ENCODE assay signal across 11 mouse cellular contexts in genomic region chr1:177623735-177624134, GRCm38 (mm10).
A peak's percentile ranks its signal among the peaks of the same experiment; 100 is the strongest.
DNase-seq lines count a peak whose midpoint lies in the region; ATAC-seq and TF ChIP-seq lines count a peak whose summit lies in the region.
"Had no signal": no experiment of that assay in that cellular context is flagged by ENCODE, and none has a peak within 500 bp of the region (broad histone marks: within the 10 kb centered on the region; RNA-seq: fewer than 3 reads in every experiment).

No protein-coding gene starts in this region.

- TF ChIP-seq CTCF in lung, postnatal 0 days (IDR thresholded peaks at IDR 0.05), result no peak
- TF ChIP-seq CTCF in layer of hippocampus, adult 2 months (conservative IDR thresholded peaks at IDR 0.05), result no peak

- TF ChIP-seq EP300 in lung, postnatal 0 days (IDR thresholded peaks at IDR 0.05), result no peak

- no peak overlapping the region for H3K9ac ChIP-seq in heart, embryonic 11.5 days (ENCODE audit: low read depth, low read length)
- no peak overlapping the region for H3K9ac ChIP-seq in lung, postnatal 0 days (replicated peaks; ENCODE audit: low read depth)
- no peak overlapping the region for H3K9ac ChIP-seq in intestine, embryonic 15.5 days
- H3K9ac ChIP-seq: hindbrain, embryonic 15.5 days; liver, embryonic 15.5 days had no signal

- 64% methylated on average over 6 of the region's 6 CpGs for WGBS in heart, embryonic 11.5 days (ENCODE audit: insufficient replicate concordance)
- 74% methylated on average over 6 of the region's 6 CpGs for WGBS in lung, postnatal 0 days
- 70% methylated on average over 6 of the region's 6 CpGs for WGBS in intestine, embryonic 15.5 days

- intact Hi-C loops in heart, postnatal 14 days (cut with DNase I), result no loop called here

- no peaks in the 10 kb centered on the region for H3K9me3 ChIP-seq in heart, embryonic 11.5 days (replicated peaks; ENCODE audit: control insufficient read depth, low read length)
- no peaks in the 10 kb centered on the region for H3K9me3 ChIP-seq in lung, postnatal 0 days (ENCODE audit: low read length)
- H3K9me3 ChIP-seq in intestine, embryonic 15.5 days, result no peaks in the 10 kb centered on the region
- H3K9me3 ChIP-seq: hindbrain, embryonic 15.5 days; liver, embryonic 15.5 days had no signal

- no peak overlapping the region for H3K4me2 ChIP-seq in heart, embryonic 11.5 days
- no peak overlapping the region for H3K4me2 ChIP-seq in lung, postnatal 0 days (replicated peaks; ENCODE audit: low read depth, low read length)
- H3K4me2 ChIP-seq in intestine, embryonic 15.5 days (replicated peaks), result no peak overlapping the region
- H3K4me2 ChIP-seq: hindbrain, embryonic 15.5 days; liver, embryonic 15.5 days had no signal

- H3K27ac ChIP-seq in heart, embryonic 11.5 days (ENCODE audit: low read depth, low read length), result peak overlapping the region; percentile 10; the same call in 1 of the 2 replicates
- no peak overlapping the region for H3K27ac ChIP-seq in lung, postnatal 0 days (ENCODE audit: low read length)
- H3K27ac ChIP-seq in intestine, embryonic 15.5 days, result peak overlapping the region; percentile 70
- H3K27ac ChIP-seq in layer of hippocampus, adult 2 months, result no peak overlapping the region
- H3K27ac ChIP-seq: hindbrain, embryonic 15.5 days; liver, embryonic 15.5 days had no signal

- H3K4me1 ChIP-seq in heart, embryonic 11.5 days (ENCODE audit: control insufficient read depth, insufficient read depth, low read length), result peaks cover 11% of the 10 kb centered on the region
- peaks cover 5% of the 10 kb centered on the region; the same call in 1 of the 2 replicates for H3K4me1 ChIP-seq in lung, postnatal 0 days (ENCODE audit: insufficient read depth, low read depth, low read length)
- peaks cover 8% of the 10 kb centered on the region for H3K4me1 ChIP-seq in intestine, embryonic 15.5 days (replicated peaks)

- no peak for ATAC-seq in heart, embryonic 11.5 days (replicated peaks; ENCODE audit: insufficient number of reproducible peaks, low FRiP score, low TSS enrichment)
- ATAC-seq in lung, postnatal 0 days, result peak; percentile 17
- peak; percentile 21; the same call in 1 of the 2 replicates for ATAC-seq in intestine, embryonic 15.5 days

- H3K36me3 ChIP-seq in heart, embryonic 11.5 days (ENCODE audit: control insufficient read depth, insufficient read depth, low read length), result no peaks in the 10 kb centered on the region
- H3K36me3 ChIP-seq in lung, postnatal 0 days (ENCODE audit: insufficient read depth, low read length), result no peaks in the 10 kb centered on the region
- H3K36me3 ChIP-seq in intestine, embryonic 15.5 days, result no peaks in the 10 kb centered on the region
- H3K36me3 ChIP-seq: hindbrain, embryonic 15.5 days; liver, embryonic 15.5 days had no signal

- H3K4me3 ChIP-seq in heart, embryonic 11.5 days (ENCODE audit: low read depth, low read length), result no peak overlapping the region
- no peak overlapping the region for H3K4me3 ChIP-seq in lung, postnatal 0 days (ENCODE audit: low read depth, low read length)
- H3K4me3 ChIP-seq in intestine, embryonic 15.5 days (replicated peaks), result no peak overlapping the region
- H3K4me3 ChIP-seq in layer of hippocampus, adult 2 months, result no peak overlapping the region
- H3K4me3 ChIP-seq: erythroblast, embryonic 14.5 days; hindbrain, embryonic 15.5 days; liver, embryonic 15.5 days had no signal

- H3K27me3 ChIP-seq in heart, embryonic 11.5 days (ENCODE audit: control insufficient read depth, insufficient read depth, low read length), result no peaks in the 10 kb centered on the region
- no peaks in the 10 kb centered on the region for H3K27me3 ChIP-seq in lung, postnatal 0 days (replicated peaks; ENCODE audit: insufficient read depth, low read length)
- H3K27me3 ChIP-seq in intestine, embryonic 15.5 days (replicated peaks), result no peaks in the 10 kb centered on the region
- H3K27me3 ChIP-seq: hindbrain, embryonic 15.5 days; liver, embryonic 15.5 days had no signal

- DNase-seq in heart, postnatal 14 days, result no peak
- no peak for DNase-seq in lung, postnatal 0 days (ENCODE audit: low spot score)
- DNase-seq in lung, postnatal 4 days, result no peak
- DNase-seq in layer of hippocampus, adult 2 months (ENCODE audit: low spot score in 2 of 2), result no peak
- DNase-seq in spleen, postnatal 4 days (ENCODE audit: low spot score in 2 of 2), result no peak
- DNase-seq: right cerebral cortex, adult 18-20 months had no signal

Comparison
In these comparisons a context has a peak if more than half of its experiments do, and no peak if none do; other contexts are left out.
1. H3K27ac ChIP-seq: peak in heart, embryonic 11.5 days (single experiment) and intestine, embryonic 15.5 days (single experiment); none in lung, postnatal 0 days (single experiment) and layer of hippocampus, adult 2 months (single experiment).